Mouse (Mus musculus): ENCODE measurements around the gene Mcub. TPM values are rescaled to one million over a fixed set of nuclear protein-coding genes. Genes with fewer than 3 reads are reported as not detected.
A peak's percentile ranks its signal among the peaks of the same experiment; 100 is the strongest.

Gene Mcub
- polyA plus RNA-seq, 1 experiment from 2014 or later, result 5.1 TPM

DNA sequence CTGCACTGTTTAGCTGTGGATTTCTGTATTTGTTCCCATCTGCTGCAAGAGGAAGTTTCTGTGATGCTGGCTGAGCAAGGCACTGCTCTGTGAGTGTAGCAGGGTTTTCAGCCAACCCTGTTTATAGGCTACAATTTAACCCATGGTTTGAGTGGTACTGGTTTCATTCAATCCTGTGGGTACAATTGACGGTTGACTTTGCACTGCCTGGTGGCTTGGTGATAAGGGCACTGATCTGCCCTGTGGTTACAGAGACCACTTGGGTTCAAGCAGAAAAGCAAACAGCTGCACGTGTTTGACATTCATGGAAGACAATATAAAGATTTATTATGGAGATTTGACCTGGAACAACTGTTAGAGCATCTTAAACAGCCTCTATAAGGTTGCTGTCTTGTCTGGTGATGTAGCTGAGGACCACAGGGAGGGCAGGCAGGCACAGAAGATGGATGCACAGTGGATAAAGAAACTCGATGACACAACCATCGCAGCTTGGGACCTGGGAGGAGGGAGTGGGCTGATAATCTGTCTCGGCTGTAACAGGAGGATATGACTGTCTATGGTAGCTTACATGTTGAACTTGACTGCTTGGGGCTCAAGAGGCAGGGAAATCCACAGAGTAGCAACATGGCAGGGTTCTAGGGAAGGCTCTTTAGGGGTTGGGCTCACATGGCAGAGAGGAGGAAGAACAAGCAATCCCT is 23.6 kb downstream of the Mcub start:
- H3K36me3 ChIP-seq, result no peaks in the 10 kb centered on the region
- no peaks in the 10 kb centered on the region for H3K9me3 ChIP-seq
- no peak overlapping the region for H3K4me2 ChIP-seq
- no peaks in the 10 kb centered on the region for H3K27me3 ChIP-seq (replicated peaks)
- H3K9ac ChIP-seq, result no peak overlapping the region
- no peak overlapping the region for H3K27ac ChIP-seq
- 43% methylated on average over 5 of the region's 5 CpGs for WGBS
- ATAC-seq (ENCODE audit: insufficient read depth, low FRiP score, low read depth), result no peak
- no peaks in the 10 kb centered on the region for H3K4me1 ChIP-seq
- no peak overlapping the region for H3K4me3 ChIP-seq (replicated peaks)

DNA sequence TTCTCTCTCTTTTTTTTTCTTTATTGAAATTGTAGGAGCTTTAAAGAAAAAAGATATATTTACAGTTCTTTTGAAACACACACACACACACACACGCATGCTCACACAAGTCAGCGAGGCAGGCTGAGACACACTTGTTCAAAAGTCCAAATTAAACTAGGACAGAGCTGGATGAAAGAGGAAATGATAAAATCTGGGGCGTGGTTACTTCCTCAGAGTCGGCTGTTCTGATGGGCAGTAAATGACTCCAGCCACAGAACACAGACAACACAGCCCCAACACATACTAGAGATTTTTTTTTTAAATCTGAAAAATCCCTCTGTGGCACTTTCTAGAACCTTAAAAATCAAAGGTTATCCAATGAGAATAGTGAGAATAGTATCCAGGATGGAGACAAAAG is 26.2 kb downstream of the Mcub start:
- H3K4me3 ChIP-seq (replicated peaks), result no peak overlapping the region
- H3K36me3 ChIP-seq, result no peaks in the 10 kb centered on the region
- ATAC-seq (ENCODE audit: insufficient read depth, low FRiP score, low read depth), result no peak
- no peak overlapping the region for H3K27ac ChIP-seq
- no peaks in the 10 kb centered on the region for H3K9me3 ChIP-seq
- H3K27me3 ChIP-seq (replicated peaks), result no peaks in the 10 kb centered on the region
- 57% methylated on average over 4 of the region's 4 CpGs for WGBS
- H3K4me2 ChIP-seq, result no peak overlapping the region
- H3K4me1 ChIP-seq, result no peaks in the 10 kb centered on the region
- H3K9ac ChIP-seq, result no peak overlapping the region

DNA sequence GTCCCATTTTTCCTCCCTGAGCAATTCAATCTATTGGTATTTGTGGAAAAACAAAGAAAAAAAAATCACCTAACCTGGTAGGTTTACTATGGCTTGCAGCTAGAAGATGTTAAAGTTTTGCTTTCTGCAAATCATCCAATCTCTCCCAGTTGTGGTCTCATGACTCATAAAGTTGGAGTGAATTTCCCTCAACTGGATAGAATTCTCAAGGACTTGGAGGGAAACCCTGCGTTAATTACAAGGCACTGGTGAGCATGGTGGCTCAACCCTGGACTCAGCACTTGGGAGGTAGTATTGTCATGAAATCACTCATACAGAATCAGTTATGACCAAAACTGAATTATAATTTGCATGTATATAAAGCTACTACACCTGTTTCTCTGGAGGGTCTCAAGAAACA is 28.7 kb downstream of the Mcub start:
- no peak for ATAC-seq (ENCODE audit: insufficient read depth, low FRiP score, low read depth)
- Histone ChIP-seq H3K27me3 (replicated peaks) (no peaks in the 10 kb centered on the region), H3K9me3 (no peaks in the 10 kb centered on the region), H3K4me2 (no peak overlapping the region), H3K4me3 (replicated peaks) (no peak overlapping the region), H3K27ac (no peak overlapping the region), H3K4me1 (no peaks in the 10 kb centered on the region), H3K36me3 (no peaks in the 10 kb centered on the region), H3K9ac (no peak overlapping the region)
- WGBS, result 90% methylated on average over 1 of the region's 1 CpGs

DNA sequence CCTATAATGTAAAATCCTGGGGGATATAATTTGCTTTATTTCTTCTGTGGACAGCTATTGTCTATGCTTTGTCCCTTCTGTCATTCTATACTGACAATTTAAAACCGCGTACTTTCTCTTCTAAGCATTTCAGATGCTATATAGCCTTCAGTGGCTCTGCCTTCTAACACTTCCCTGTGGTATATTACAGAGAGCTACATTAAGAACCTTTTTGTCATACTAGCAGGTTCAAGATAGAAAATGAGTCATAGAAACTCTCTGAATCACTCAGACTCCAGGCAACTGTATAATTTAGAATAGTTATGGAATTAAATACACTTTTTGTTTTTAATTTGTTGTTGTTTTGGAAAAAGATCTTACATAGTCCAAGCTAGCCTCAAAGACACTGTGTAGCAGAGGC is 29.2 kb downstream of the Mcub start:
- H3K4me1 ChIP-seq, result no peaks in the 10 kb centered on the region
- no peaks in the 10 kb centered on the region for H3K27me3 ChIP-seq (replicated peaks)
- H3K9ac ChIP-seq, result no peak overlapping the region
- no peaks in the 10 kb centered on the region for H3K36me3 ChIP-seq
- H3K4me3 ChIP-seq (replicated peaks), result no peak overlapping the region
- no peaks in the 10 kb centered on the region for H3K9me3 ChIP-seq
- WGBS, result 93% methylated on average over 2 of the region's 2 CpGs
- H3K27ac ChIP-seq, result no peak overlapping the region
- H3K4me2 ChIP-seq, result no peak overlapping the region
- ATAC-seq (ENCODE audit: insufficient read depth, low FRiP score, low read depth), result no peak

DNA sequence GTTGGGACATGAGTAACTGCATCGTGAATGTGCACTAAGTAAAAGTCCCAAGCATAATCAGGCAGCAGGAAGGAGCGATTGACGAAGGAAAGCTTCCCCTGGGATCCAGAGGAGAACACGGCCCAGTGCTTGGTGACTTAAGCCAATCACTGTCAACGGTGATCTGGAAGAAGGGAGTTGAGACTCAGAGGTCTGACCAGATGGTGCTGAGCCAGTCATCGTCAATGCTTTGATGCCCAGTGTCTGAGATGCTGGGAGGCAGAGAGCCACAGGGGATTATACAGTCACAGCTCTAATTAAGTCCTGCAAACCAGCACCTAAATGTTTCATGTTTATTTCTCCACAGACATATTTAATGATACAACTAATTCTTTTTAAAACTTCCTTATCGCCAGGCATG is 30.9 kb downstream of the Mcub start:
- H3K4me2 ChIP-seq, result no peak overlapping the region
- 70% methylated on average over 7 of the region's 7 CpGs for WGBS
- H3K4me1 ChIP-seq, result no peaks in the 10 kb centered on the region
- no peak overlapping the region for H3K27ac ChIP-seq
- no peaks in the 10 kb centered on the region for H3K9me3 ChIP-seq
- no peak overlapping the region for H3K4me3 ChIP-seq (replicated peaks)
- no peak for ATAC-seq (ENCODE audit: insufficient read depth, low FRiP score, low read depth)
- no peaks in the 10 kb centered on the region for H3K36me3 ChIP-seq
- H3K9ac ChIP-seq, result no peak overlapping the region
- no peaks in the 10 kb centered on the region for H3K27me3 ChIP-seq (replicated peaks)

DNA sequence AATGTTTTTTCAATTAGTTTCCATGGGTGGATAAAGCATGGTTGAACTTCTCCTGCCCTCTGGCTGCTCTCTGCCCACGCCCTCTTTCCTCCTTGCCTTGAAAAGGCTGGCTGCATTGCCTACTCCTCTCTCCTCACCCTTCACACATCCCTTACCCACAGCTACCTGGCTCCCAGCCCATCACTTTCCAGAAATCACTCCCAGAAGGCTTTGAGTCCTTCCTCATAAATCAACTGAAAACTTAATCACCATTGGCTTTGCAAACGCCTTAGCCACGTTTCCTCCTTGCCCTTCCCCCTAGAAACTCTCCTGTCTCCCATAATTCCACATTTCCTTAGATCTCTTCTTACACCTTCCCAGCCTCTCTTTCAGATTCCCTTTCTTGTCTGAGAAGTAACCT is 32.2 kb downstream of the Mcub start:
- 19% methylated on average over 3 of the region's 3 CpGs for WGBS
- Histone ChIP-seq H3K36me3 (no peaks in the 10 kb centered on the region), H3K4me1 (no peaks in the 10 kb centered on the region), H3K4me2 (no peak overlapping the region), H3K4me3 (replicated peaks) (no peak overlapping the region), H3K27ac (no peak overlapping the region), H3K9me3 (no peaks in the 10 kb centered on the region), H3K9ac (no peak overlapping the region), H3K27me3 (replicated peaks) (no peaks in the 10 kb centered on the region)
- ATAC-seq (ENCODE audit: insufficient read depth, low FRiP score, low read depth), result peak; percentile 43; the same call in 1 of the 2 replicates

DNA sequence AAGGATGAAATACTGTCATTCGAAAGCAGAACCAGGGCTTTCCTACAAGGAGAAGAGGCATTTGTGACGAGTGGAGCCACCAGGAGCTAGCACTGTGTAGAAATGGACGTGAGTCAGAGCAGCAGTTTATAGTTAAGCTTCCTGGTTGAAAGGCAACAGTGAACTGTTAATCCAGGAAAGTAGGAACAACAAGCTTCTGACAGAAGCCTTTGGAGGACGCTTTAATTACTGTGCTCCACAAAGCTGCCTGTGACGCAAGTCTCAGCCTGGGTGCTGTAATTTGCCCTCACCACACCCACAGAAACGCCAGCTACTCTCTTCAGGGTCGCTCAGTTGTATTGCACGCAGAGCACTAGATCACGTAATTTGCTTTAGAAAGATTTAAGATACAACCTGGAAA is 33.4 kb downstream of the Mcub start:
- no peak for ATAC-seq (ENCODE audit: insufficient read depth, low FRiP score, low read depth)
- Histone ChIP-seq H3K27ac (no peak overlapping the region), H3K9me3 (no peaks in the 10 kb centered on the region), H3K4me2 (no peak overlapping the region), H3K36me3 (no peaks in the 10 kb centered on the region), H3K27me3 (replicated peaks) (no peaks in the 10 kb centered on the region), H3K4me1 (no peaks in the 10 kb centered on the region), H3K9ac (no peak overlapping the region), H3K4me3 (replicated peaks) (no peak overlapping the region)
- WGBS, result 57% methylated on average over 9 of the region's 9 CpGs

DNA sequence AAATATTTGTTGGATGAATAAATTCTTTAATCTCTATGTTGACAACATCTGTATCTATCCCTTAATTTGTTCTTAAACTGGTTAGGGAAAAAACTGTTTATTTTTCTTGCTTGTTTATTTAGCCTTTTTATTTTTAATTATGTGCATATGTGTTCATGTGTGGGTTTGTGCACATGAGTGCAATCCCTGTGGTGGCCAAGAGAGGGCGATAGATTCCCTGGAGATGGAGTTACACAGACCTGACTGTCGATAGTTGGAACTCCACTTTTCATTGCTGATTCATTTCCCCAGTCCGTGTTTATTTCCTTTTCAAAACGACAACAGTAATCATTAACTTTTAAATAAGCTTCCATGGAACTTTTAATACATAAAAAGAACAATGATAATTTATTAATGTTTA is 37.6 kb downstream of the Mcub start:
- H3K4me2 ChIP-seq, result no peak overlapping the region
- no peaks in the 10 kb centered on the region for H3K4me1 ChIP-seq
- no peak for ATAC-seq (ENCODE audit: insufficient read depth, low FRiP score, low read depth)
- H3K9ac ChIP-seq, result no peak overlapping the region
- H3K36me3 ChIP-seq, result no peaks in the 10 kb centered on the region
- no peak overlapping the region for H3K4me3 ChIP-seq (replicated peaks)
- WGBS, result 49% methylated on average over 4 of the region's 4 CpGs
- H3K27me3 ChIP-seq (replicated peaks), result no peaks in the 10 kb centered on the region
- H3K9me3 ChIP-seq, result no peaks in the 10 kb centered on the region
- no peak overlapping the region for H3K27ac ChIP-seq

DNA sequence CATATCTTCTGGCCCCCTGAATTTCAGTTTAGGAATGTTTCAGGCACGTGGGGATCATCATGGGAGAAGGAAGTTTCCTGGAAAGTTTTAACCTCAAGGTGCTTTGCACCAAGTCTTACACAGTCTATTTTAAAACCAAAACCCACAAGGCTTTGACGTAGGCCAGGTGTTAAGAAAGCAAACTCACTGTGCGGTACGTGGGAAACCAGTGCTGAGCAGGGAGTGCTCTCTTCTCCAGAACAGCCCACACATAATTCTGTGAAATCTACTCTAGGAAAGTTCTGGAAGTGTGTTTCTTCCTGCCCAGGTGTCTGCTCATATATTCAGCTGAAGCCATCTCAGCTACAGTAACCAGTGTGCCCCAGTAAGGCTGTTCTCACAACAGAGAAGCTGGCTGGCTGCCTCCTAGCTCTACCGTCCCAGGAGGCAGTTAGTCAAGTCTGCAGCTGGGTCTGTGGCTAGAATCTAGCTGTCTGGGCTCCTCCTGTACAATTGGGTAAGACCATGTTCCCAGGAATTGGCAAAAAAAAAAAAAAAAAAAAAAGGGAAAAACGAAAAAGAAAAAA is 39.7 kb downstream of the Mcub start:
- Histone ChIP-seq H3K9me3 (no peaks in the 10 kb centered on the region), H3K27ac (no peak overlapping the region), H3K4me3 (replicated peaks) (no peak overlapping the region), H3K27me3 (replicated peaks) (no peaks in the 10 kb centered on the region), H3K4me2 (no peak overlapping the region), H3K4me1 (no peaks in the 10 kb centered on the region), H3K36me3 (no peaks in the 10 kb centered on the region), H3K9ac (no peak overlapping the region)
- WGBS, result 45% methylated on average over 6 of the region's 6 CpGs
- ATAC-seq (ENCODE audit: insufficient read depth, low FRiP score, low read depth), result no peak

DNA sequence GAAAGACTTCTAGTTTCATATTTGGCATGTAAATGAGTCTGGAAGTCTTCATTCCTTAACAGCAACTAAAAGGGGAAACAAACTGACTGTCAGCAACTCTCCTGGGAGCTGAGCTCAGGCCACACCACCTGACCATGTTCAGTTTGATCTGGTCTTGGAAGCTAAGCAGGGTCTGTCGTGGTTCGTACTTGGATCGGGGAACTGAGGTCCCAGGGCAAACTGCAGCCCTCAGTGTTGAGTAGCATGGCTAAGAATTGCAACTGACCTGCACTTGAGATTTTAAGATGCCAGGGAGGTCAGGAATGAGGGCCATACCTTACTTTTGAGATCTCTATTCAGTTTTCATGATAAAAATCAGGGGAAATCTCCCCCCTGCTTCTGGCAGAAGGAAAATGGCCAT is 44.1 kb downstream of the Mcub start:
- 84% methylated on average over 3 of the region's 3 CpGs for WGBS
- no peak overlapping the region for H3K9ac ChIP-seq
- H3K4me2 ChIP-seq, result no peak overlapping the region
- no peaks in the 10 kb centered on the region for H3K27me3 ChIP-seq (replicated peaks)
- H3K4me3 ChIP-seq (replicated peaks), result no peak overlapping the region
- no peaks in the 10 kb centered on the region for H3K4me1 ChIP-seq
- H3K36me3 ChIP-seq, result no peaks in the 10 kb centered on the region
- no peak for ATAC-seq (ENCODE audit: insufficient read depth, low FRiP score, low read depth)
- no peaks in the 10 kb centered on the region for H3K9me3 ChIP-seq
- H3K27ac ChIP-seq, result no peak overlapping the region

DNA sequence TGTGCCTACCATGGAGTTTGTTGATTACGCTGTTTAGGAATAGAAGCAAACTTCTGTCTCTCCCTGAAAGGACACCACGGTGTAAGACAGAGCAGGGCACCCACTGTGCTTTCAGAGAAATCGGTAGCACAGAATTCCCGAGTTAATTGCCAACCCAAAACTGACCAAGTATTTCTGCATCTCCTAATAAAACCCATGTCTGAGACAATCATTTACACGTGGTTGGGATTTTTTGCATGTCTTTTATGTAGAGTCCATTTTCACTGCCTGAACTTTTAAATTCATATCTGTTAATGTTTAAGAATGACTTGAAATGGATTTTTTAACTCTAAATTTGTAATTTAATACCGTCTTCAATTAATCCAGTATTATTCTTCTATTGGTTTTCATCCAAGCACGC is 46.4 kb downstream of the Mcub start:
- Histone ChIP-seq H3K4me2 (no peak overlapping the region), H3K9me3 (no peaks in the 10 kb centered on the region), H3K27ac (no peak overlapping the region), H3K4me1 (no peaks in the 10 kb centered on the region), H3K4me3 (replicated peaks) (no peak overlapping the region), H3K36me3 (no peaks in the 10 kb centered on the region), H3K9ac (no peak overlapping the region), H3K27me3 (replicated peaks) (no peaks in the 10 kb centered on the region)
- no peak for ATAC-seq (ENCODE audit: insufficient read depth, low FRiP score, low read depth)
- WGBS, result 88% methylated on average over 7 of the region's 7 CpGs

DNA sequence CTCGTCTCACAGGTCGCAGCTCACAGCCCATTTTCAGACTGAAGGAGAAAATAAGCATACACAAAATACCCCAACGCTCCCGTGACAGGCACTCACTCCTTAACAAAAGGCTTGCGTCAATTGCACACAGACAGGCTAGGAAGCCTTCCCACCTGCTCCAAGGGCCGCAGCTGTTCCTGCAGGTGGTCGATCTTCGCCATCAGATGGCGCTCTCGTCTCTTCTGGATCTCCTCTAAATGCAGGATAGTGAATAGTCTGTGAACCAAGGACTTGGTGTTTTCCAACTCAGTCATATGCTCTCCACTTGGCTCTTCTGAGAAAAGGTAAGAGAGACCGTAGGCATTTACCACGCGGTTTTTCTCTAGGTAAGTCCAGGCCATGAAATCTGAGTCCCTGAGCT is 51.6 kb downstream of the Mcub start:
- H3K4me1 ChIP-seq, result no peaks in the 10 kb centered on the region
- no peak overlapping the region for H3K4me3 ChIP-seq (replicated peaks)

DNA sequence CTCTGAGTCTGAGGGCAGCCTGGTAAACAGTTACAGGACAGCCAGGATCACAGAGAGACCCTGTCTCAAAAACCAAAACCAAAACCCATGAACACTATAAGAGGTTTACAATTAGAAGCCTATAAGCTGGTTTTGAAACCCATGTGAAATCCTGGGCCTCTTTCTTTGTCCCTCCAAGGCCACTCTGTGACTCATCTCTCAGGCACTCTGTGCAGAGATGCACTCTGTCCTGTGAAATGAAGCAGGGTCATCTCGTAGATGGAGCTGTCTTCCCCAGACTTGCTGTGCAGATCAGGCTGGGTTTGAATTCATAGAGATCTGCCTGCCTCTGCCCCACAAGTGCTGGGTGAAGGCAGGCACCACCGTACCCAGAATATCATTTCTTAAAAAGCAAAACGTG is 52.6 kb downstream of the Mcub start:
- ATAC-seq (ENCODE audit: insufficient read depth, low FRiP score, low read depth), result no peak
- H3K27ac ChIP-seq, result no peak overlapping the region
- WGBS, result 81% methylated on average over 3 of the region's 3 CpGs

More for the DNA sequence above, 51.6 kb downstream of the Mcub start:
- Histone ChIP-seq H3K9ac (no peak overlapping the region), H3K9me3 (no peaks in the 10 kb centered on the region), H3K27me3 (replicated peaks) (no peaks in the 10 kb centered on the region), H3K36me3 (0 out of 2 replicates have a peak, but pooled peaks cover 8% of the 10 kb centered on the region), H3K27ac (no peak overlapping the region), H3K4me2 (no peak overlapping the region)
- 16% methylated on average over 13 of the region's 13 CpGs for WGBS
- peak; percentile 56 for ATAC-seq (ENCODE audit: insufficient read depth, low FRiP score, low read depth)

More for the DNA sequence above, 52.6 kb downstream of the Mcub start:
- 0 out of 2 replicates have a peak, but pooled peaks cover 8% of the 10 kb centered on the region for H3K36me3 ChIP-seq
- H3K9me3 ChIP-seq, result no peaks in the 10 kb centered on the region
- H3K27me3 ChIP-seq (replicated peaks), result no peaks in the 10 kb centered on the region
- H3K4me3 ChIP-seq (replicated peaks), result no peak overlapping the region
- H3K4me2 ChIP-seq, result no peak overlapping the region
- no peak overlapping the region for H3K9ac ChIP-seq
- H3K4me1 ChIP-seq, result no peaks in the 10 kb centered on the region

All from stomach, embryonic 15.5 days (tissue).